Mouse (Mus musculus): ENCODE data around the gene Bach2. TPM values are rescaled to one million over a fixed set of nuclear protein-coding genes. Genes with fewer than 3 reads are reported as not detected.

Bach2 gene
- total RNA-seq, 2 experiments from 2014 or later: 1.9 to 2.8 TPM

GRCm38 (mm10) chr4:32602660-32603059 is 364.1 kb downstream of the Bach2 start, which contains the start of gene Gja10:
Gene Gja10, minus strand, starts transcription at chr4:32602760.
- DNase-seq (ENCODE audit: low spot score in 2 of 2): no peak

GRCm38 (mm10) chr4:32615034-32615881 is 376.7 kb downstream of the Bach2 start, which contains the start of gene Casp8ap2:
Gene Casp8ap2, plus strand, starts transcription at chr4:32615451.
- DNase-seq (ENCODE audit: low spot score in 2 of 2): peak; percentile 97

GRCm38 (mm10) chr4:32621637-32622036 is 383.0 kb downstream of the Bach2 start:
- DNase-seq (ENCODE audit: low spot score in 2 of 2): no peak
